Mouse (Mus musculus) heart, embryonic 16.5 days (tissue): ENCODE data around the gene Txndc17. TPM values are rescaled to one million over a fixed set of nuclear protein-coding genes. Genes with fewer than 3 reads are reported as not detected.

Experiments used
- ATAC-seq: fragments of 200-750 bp; cut with Nextera tagmentation; replicated peaks from 2 replicates; pipeline ENCODE4 v1.8.0; 2017; ENCODE audit warnings: moderate number of reproducible peaks; ENCODE audit not compliant: insufficient read depth, low FRiP score; ENCODE audit errors: extremely low read depth
- H3K27ac ChIP-seq: fragments of 300-500 bp; sonication (generic); 2 replicates; pipeline ENCODE4 v1.5.1; 2014; ENCODE audit warnings: mild to moderate bottlenecking, low read length, control low read depth, moderate library complexity
- H3K27me3 ChIP-seq: fragments of 300-500 bp; sonication (generic); 2 replicates; pipeline ENCODE4 v1.6.1; 2014; ENCODE audit warnings: low read length, mixed read lengths; ENCODE audit not compliant: control insufficient read depth, insufficient read depth
- H3K36me3 ChIP-seq: fragments of 300-500 bp; sonication (generic); 2 replicates; pipeline ENCODE4 v1.6.1; 2014; ENCODE audit not compliant: control insufficient read depth, insufficient read depth
- H3K4me1 ChIP-seq: fragments of 300-500 bp; sonication (generic); 2 replicates; pipeline ENCODE4 v1.6.1; 2014; ENCODE audit warnings: low read length, mixed read lengths; ENCODE audit not compliant: control insufficient read depth, insufficient read depth
- H3K4me2 ChIP-seq: fragments of 300-500 bp; sonication (generic); 2 replicates; pipeline ENCODE4 v1.6.1; 2014; ENCODE audit warnings: low read depth, mild to moderate bottlenecking, control low read depth, low read length
- H3K4me3 ChIP-seq: fragments of 300-500 bp; sonication (generic); 2 replicates; pipeline ENCODE4 v1.5.1; 2014; ENCODE audit warnings: mild to moderate bottlenecking, control low read depth, low read length
- H3K9ac ChIP-seq: fragments of 300-500 bp; sonication (generic); 2 replicates; pipeline ENCODE4 v1.6.1; 2014; ENCODE audit warnings: low read length, control low read depth
- H3K9me3 ChIP-seq: fragments of 300-500 bp; sonication (generic); replicated peaks from 2 replicates; pipeline ENCODE4 v1.6.1; 2016; ENCODE audit warnings: low read length; ENCODE audit not compliant: control insufficient read depth
- WGBS: fragments of 180-500 bp; shearing (Covaris S2); extraction: QIAGEN DNeasy Blood & Tissue Kit; methylation state at CpG from one replicate; pipeline ENCODE4 v1.1.7; 2014; 5-methylcytosine and 5-hydroxymethylcytosine counted together
- polyA plus RNA-seq: library from polyadenylated mRNA; unstranded; fragments of >200 nt; fragmentation: Nextera tagmentation; extraction: Ambion mirVana; gene quantifications from 2 replicates; pipeline ENCODE4 v1.2.1, GENCODE M21; 2015

The Txndc17 gene
- polyA plus RNA-seq, 1 experiment from 2014 or later = 149 TPM

DNA sequence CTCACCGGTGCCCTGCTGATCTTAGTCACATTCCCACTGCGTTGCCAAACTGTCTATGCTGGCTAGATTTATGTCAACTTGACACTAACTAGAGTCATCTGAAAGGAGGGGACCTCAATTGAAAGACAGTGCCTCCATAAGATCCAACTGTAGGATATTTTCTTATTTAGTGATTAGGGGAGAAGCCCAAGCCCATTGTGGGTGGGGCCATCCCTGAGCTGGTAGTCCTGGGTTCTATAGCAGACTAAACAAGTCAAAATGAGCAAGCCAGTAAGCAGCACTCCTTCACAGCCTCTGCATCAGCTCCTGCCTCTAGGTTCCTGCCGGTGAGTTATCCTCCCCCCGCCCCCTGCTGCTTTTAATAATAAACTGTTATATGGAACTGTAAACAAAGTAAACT, 26.2 kb upstream of the Txndc17 start:
- H3K4me2 ChIP-seq = no peak overlapping the region
- no peak overlapping the region for H3K9ac ChIP-seq
- H3K27ac ChIP-seq = no peak overlapping the region
- no peaks in the 10 kb centered on the region for H3K4me1 ChIP-seq
- ATAC-seq = no peak
- H3K27me3 ChIP-seq = no peaks in the 10 kb centered on the region
- peaks cover 10% of the 10 kb centered on the region for H3K36me3 ChIP-seq
- H3K9me3 ChIP-seq = no peaks in the 10 kb centered on the region
- H3K4me3 ChIP-seq = no peak overlapping the region
- 91% methylated on average over 4 of the region's 4 CpGs for WGBS

GRCm38 (mm10) chr11:72184252-72184651, 23.1 kb upstream of the Txndc17 start:
- no peak overlapping the region for H3K4me3 ChIP-seq
- H3K4me1 ChIP-seq = no peaks in the 10 kb centered on the region
- 59% methylated on average over 4 of the region's 4 CpGs for WGBS
- peaks cover 5% of the 10 kb centered on the region for H3K36me3 ChIP-seq
- H3K9ac ChIP-seq = no peak overlapping the region
- ATAC-seq = no peak
- H3K9me3 ChIP-seq = no peaks in the 10 kb centered on the region
- no peak overlapping the region for H3K27ac ChIP-seq
- H3K4me2 ChIP-seq = no peak overlapping the region
- H3K27me3 ChIP-seq = no peaks in the 10 kb centered on the region

DNA sequence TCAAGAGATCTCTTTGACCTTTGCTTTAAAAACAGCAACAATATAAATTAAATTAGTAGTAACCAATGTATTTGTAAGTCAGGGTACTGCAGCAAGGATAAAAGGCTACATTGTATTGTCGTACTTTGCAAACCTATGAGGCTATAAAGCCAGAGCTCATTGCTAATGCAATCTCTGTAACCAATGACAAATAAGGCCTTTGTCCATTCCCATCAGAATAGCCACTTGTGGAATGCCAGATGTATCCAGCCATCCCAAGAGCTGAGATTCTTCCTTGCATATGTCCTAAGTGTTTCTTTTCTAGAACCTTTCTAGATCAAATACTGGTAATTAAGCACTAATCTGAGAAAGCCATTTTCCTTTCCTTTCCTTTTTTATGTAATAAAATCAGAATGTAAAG, 16.5 kb upstream of the Txndc17 start:
- no peak for ATAC-seq
- 92% methylated on average over 1 of the region's 1 CpGs for WGBS

DNA sequence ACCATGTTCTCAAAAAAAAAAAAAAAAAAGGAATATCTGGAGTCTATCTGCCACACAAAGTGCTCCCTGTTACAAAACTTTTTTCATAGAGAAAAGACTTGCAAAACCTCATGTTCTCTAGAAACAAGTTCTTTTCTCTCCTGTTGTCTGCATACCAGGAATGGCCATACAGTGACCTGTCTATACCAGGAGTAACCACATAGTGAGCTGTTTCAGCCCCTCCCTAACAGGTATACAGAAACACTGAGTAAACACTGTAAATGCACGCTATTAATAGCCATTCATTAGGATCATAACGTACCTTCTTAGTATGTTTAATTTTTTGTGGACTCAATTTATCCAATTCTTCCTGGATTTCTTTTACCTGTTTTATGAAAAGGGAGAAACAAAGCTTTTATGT, 13.1 kb upstream of the Txndc17 start:
- Histone ChIP-seq H3K27ac (no peak overlapping the region), H3K4me3 (no peak overlapping the region), H3K9ac (no peak overlapping the region), H3K9me3 (no peaks in the 10 kb centered on the region), H3K36me3 (peaks cover 14% of the 10 kb centered on the region), H3K4me2 (no peak overlapping the region), H3K4me1 (0 out of 2 replicates have a peak, but pooled peaks cover 4% of the 10 kb centered on the region), H3K27me3 (no peaks in the 10 kb centered on the region)
- WGBS = 86% methylated on average over 2 of the region's 2 CpGs
- no peak for ATAC-seq

More for the DNA sequence above, 16.5 kb upstream of the Txndc17 start:
- Histone ChIP-seq H3K4me2 (no peak overlapping the region), H3K4me3 (no peak overlapping the region), H3K4me1 (no peaks in the 10 kb centered on the region), H3K36me3 (peaks cover 8% of the 10 kb centered on the region; the same call in 1 of the 2 replicates), H3K9me3 (no peaks in the 10 kb centered on the region), H3K9ac (no peak overlapping the region), H3K27ac (no peak overlapping the region), H3K27me3 (no peaks in the 10 kb centered on the region)

- Histone ChIP-seq H3K4me1 (0 out of 2 replicates have a peak, but pooled peaks cover 4% of the 10 kb centered on the region), H3K27ac (peak overlapping the region; percentile 64), H3K27me3 (no peaks in the 10 kb centered on the region), H3K36me3 (peaks cover 9% of the 10 kb centered on the region), H3K4me2 (no peak overlapping the region), H3K9ac (no peak overlapping the region), H3K4me3 (no peak overlapping the region), H3K9me3 (no peaks in the 10 kb centered on the region)
- ATAC-seq = no peak
- WGBS = 75% methylated on average over 8 of the region's 8 CpGs
These were observed 10.8 kb upstream of the Txndc17 start for GRCm38 (mm10) chr11:72196506-72196905.

GRCm38 (mm10) chr11:72203440-72203839, 3.9 kb upstream of the Txndc17 start:
- ATAC-seq = no peak
- Histone ChIP-seq H3K4me2 (no peak overlapping the region), H3K9me3 (no peaks in the 10 kb centered on the region), H3K4me3 (no peak overlapping the region), H3K4me1 (peaks cover 15% of the 10 kb centered on the region), H3K27ac (no peak overlapping the region), H3K36me3 (peaks cover 8% of the 10 kb centered on the region), H3K9ac (no peak overlapping the region), H3K27me3 (no peaks in the 10 kb centered on the region)
- WGBS = 79% methylated on average over 1 of the region's 1 CpGs

DNA sequence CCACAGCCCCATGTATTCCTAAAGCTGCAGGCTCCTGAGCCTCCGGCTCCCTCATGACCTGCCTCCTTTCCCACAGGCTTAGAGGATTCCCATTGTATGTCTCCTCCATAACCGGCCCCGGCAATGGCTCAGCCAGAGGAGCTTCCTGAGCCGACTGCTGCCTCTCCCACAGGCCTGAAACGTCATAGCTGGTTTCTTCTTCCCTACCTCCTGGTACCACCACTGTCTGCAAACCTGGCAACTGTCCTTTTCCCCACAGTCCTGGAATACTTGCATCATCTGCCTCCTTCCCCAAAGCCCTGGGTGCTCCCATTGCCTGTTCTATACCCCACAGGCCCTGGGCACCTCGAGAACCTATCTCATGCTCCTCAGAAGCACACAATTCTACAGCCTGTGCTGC, 2.1 kb upstream of the Txndc17 start:
- Histone ChIP-seq H3K36me3 (peaks cover 12% of the 10 kb centered on the region), H3K4me2 (no peak overlapping the region), H3K27ac (no peak overlapping the region), H3K9me3 (no peaks in the 10 kb centered on the region), H3K4me3 (no peak overlapping the region), H3K27me3 (no peaks in the 10 kb centered on the region), H3K9ac (no peak overlapping the region), H3K4me1 (peaks cover 15% of the 10 kb centered on the region)
- 82% methylated on average over 6 of the region's 6 CpGs for WGBS
- no peak for ATAC-seq

- Histone ChIP-seq H3K9me3 (no peaks in the 10 kb centered on the region), H3K4me3 (peak within 1 kb of the TSS; percentile 96), H3K36me3 (peaks cover 19% of the 10 kb centered on the region), H3K27me3 (no peaks in the 10 kb centered on the region), H3K4me2 (peak within 1 kb of the TSS; percentile 84), H3K27ac (peak within 1 kb of the TSS; percentile 69), H3K9ac (peak within 1 kb of the TSS; percentile 93), H3K4me1 (peaks cover 15% of the 10 kb centered on the region)
- WGBS = under 1% methylated on average over 43 of the region's 43 CpGs
- peak; percentile 7; the same call in 1 of the 2 replicates for ATAC-seq
These were observed 775 bp upstream of the Txndc17 start, which contains the start of gene Gm43951 for GRCm38 (mm10) chr11:72206341-72207203. TSS of gene Gm43951 (minus strand) at chr11:72206840.

DNA sequence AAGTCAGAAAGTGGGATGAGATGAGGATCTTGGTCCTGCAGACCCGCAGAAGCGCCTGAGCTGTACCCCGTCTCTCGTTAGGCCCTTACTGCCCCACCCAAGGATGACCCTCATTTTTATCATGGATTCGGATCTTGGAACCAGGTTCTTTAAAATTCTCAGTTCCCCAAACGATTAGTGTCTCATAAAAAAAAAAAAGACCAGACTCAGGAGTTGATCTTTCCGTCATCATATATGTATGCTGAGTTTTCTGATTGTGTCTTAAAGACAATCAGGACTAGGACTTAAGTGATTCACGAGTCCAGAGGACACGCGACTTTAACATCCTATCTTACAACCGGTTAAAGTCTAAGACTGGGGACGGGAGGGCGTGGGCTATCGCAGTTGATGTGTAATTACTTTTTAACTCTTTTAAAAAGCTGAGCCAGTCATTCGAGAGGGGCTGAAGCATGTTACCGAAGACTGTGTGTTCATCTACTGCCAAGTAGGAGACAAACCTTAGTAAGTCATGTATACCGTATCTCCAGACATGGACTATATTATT, 559 bp downstream of the Txndc17 start:
- peak overlapping the region; percentile 43 for H3K27ac ChIP-seq
- peak overlapping the region; percentile 93 for H3K9ac ChIP-seq
- H3K4me3 ChIP-seq = peak overlapping the region; percentile 96
- no peaks in the 10 kb centered on the region for H3K9me3 ChIP-seq
- no peaks in the 10 kb centered on the region for H3K27me3 ChIP-seq
- H3K4me2 ChIP-seq = peak overlapping the region; percentile 84
- peaks cover 13% of the 10 kb centered on the region for H3K4me1 ChIP-seq
- WGBS = 12% methylated on average over 17 of the region's 17 CpGs
- ATAC-seq = no peak
- peaks cover 16% of the 10 kb centered on the region for H3K36me3 ChIP-seq
